Mouse (Mus musculus) megakaryocyte, adult 5-6 weeks (primary cell): ENCODE measurements around the gene Exd1. TPM values are rescaled to one million over a fixed set of nuclear protein-coding genes. Genes with fewer than 3 reads are reported as not detected.

ENCODE experiments used
- ATAC-seq: 2 replicates; pipeline ENCODE4 v1.8.0; 2016; ENCODE audit warnings: mild to moderate bottlenecking, inconsistent platforms; ENCODE audit not compliant: poor library complexity, severe bottlenecking
- total RNA-seq, 2 experiments: library from RNA; stranded (forward) in 1 of 2; stranded (reverse) in 1 of 2; fragments of 153-499, 151-499 nt in 1 of 2; fragments of 221-1000, 200-1000 nt in 1 of 2; gene quantifications; 2 replicates each; pipeline versions ENCODE4 v1.2.3 to v1.2.4; 2015 to 2017

Exd1 gene
- total RNA-seq, 2 experiments from 2014 or later = 0.04 TPM; not detected in 1

- no peak for ATAC-seq
These were observed 3.8 kb downstream of the Exd1 start for GRCm38 (mm10) chr2:119543656-119544055.

- peak; percentile 65 for ATAC-seq
These were observed 5.3 kb downstream of the Exd1 start for GRCm38 (mm10) chr2:119542106-119542505.

- ATAC-seq = no peak
These were observed 8.6 kb downstream of the Exd1 start for GRCm38 (mm10) chr2:119538802-119539201.

- no peak for ATAC-seq
These were observed 22.0 kb downstream of the Exd1 start for GRCm38 (mm10) chr2:119525422-119525821.

- ATAC-seq = no peak
These were observed 23.6 kb downstream of the Exd1 start for GRCm38 (mm10) chr2:119523836-119524235.

- ATAC-seq = no peak
These were observed 26.9 kb downstream of the Exd1 start for GRCm38 (mm10) chr2:119520550-119520949.

- ATAC-seq = no peak
These were observed 30.6 kb downstream of the Exd1 start for GRCm38 (mm10) chr2:119516811-119517210.

GRCm38 (mm10) chr2:119514026-119514522 is 33.4 kb downstream of the Exd1 start:
- ATAC-seq = peak; percentile 49

- ATAC-seq = peak; percentile 48; the same call in 1 of the 2 replicates
These were observed 35.1 kb downstream of the Exd1 start for GRCm38 (mm10) chr2:119512292-119512691.

- ATAC-seq = no peak
These were observed 36.6 kb downstream of the Exd1 start for GRCm38 (mm10) chr2:119510856-119511255.

GRCm38 (mm10) chr2:119508518-119508917 is 38.9 kb downstream of the Exd1 start:
- ATAC-seq = 0 out of 2 replicates have a peak, but pooled peaks have one; percentile 7

- no peak for ATAC-seq
These were observed 40.3 kb downstream of the Exd1 start for GRCm38 (mm10) chr2:119507108-119507507.

- ATAC-seq = no peak
These were observed 46.3 kb downstream of the Exd1 start for GRCm38 (mm10) chr2:119500965-119501652.

- no peak for ATAC-seq
These were observed 48.6 kb downstream of the Exd1 start for GRCm38 (mm10) chr2:119498859-119499258.

- ATAC-seq = no peak
These were observed 51.3 kb downstream of the Exd1 start for GRCm38 (mm10) chr2:119496082-119496481.

GRCm38 (mm10) chr2:119491953-119492352 is 55.5 kb downstream of the Exd1 start:
- ATAC-seq = no peak

GRCm38 (mm10) chr2:119486488-119486887 is 60.9 kb downstream of the Exd1 start:
- no peak for ATAC-seq

GRCm38 (mm10) chr2:119482307-119482706 is 65.1 kb downstream of the Exd1 start:
- no peak for ATAC-seq

GRCm38 (mm10) chr2:119478397-119478749 is 69.1 kb downstream of the Exd1 start:
- ATAC-seq = no peak

- ATAC-seq = peak; percentile 89
These were observed 69.6 kb downstream of the Exd1 start, which contains the start of gene Ino80 for GRCm38 (mm10) chr2:119477571-119478396. TSS of gene Ino80 (minus strand) at chr2:119477687.

- peak; percentile 56 for ATAC-seq
These were observed 70.6 kb downstream of the Exd1 start for GRCm38 (mm10) chr2:119476621-119477391.
